Mouse (Mus musculus): ENCODE measurements at regions not wholly inside any gene's neighbourhood (a gene's known extent, or its start where the extent isn't known, plus 50 kb on each side); places are given as distances from the start of the nearest gene placed in this dataset.

- TF ChIP-seq EP300 (IDR thresholded peaks at IDR 0.05): no peak
- no peak for TF ChIP-seq CTCF (IDR thresholded peaks at IDR 0.05)
These were observed 199.1 kb downstream of the Nuf2 start for GRCm38 (mm10) chr1:169332165-169332564.
